Mouse (Mus musculus) forebrain, embryonic 15.5 days (tissue): ENCODE measurements around the gene Plb1. TPM values are rescaled to one million over a fixed set of nuclear protein-coding genes. Genes with fewer than 3 reads are reported as not detected.

Source experiments
- ATAC-seq: fragments of 200-750 bp; cut with Nextera tagmentation; replicated peaks from 2 replicates; pipeline ENCODE4 v1.8.0; 2017; ENCODE audit warnings: mild to moderate bottlenecking, moderate TSS enrichment, moderate library complexity
- H3K27ac ChIP-seq: fragments of 300-500 bp; sonication (generic); replicated peaks from 2 replicates; pipeline ENCODE4 v1.5.1; 2015; ENCODE audit warnings: mild to moderate bottlenecking, inconsistent platforms
- H3K27me3 ChIP-seq: fragments of 300-500 bp; sonication (generic); 2 replicates; pipeline ENCODE4 v1.6.1; 2015; ENCODE audit warnings: inconsistent platforms
- H3K36me3 ChIP-seq: fragments of 300-500 bp; sonication (generic); 2 replicates; pipeline ENCODE4 v1.6.1; 2015; ENCODE audit warnings: mild to moderate bottlenecking, inconsistent platforms
- H3K4me1 ChIP-seq: fragments of 300-500 bp; sonication (generic); 2 replicates; pipeline ENCODE4 v1.6.1; 2015; ENCODE audit warnings: inconsistent platforms
- H3K4me2 ChIP-seq: fragments of 300-500 bp; sonication (generic); replicated peaks from 2 replicates; pipeline ENCODE4 v1.6.1; 2015; ENCODE audit warnings: mild to moderate bottlenecking, inconsistent platforms
- H3K4me3 ChIP-seq: fragments of 300-500 bp; sonication (generic); 2 replicates; pipeline ENCODE4 v1.5.1; 2015; ENCODE audit warnings: mild to moderate bottlenecking, inconsistent platforms
- H3K9ac ChIP-seq: fragments of 300-500 bp; sonication (generic); replicated peaks from 2 replicates; pipeline ENCODE4 v1.6.1; 2015; ENCODE audit warnings: mild to moderate bottlenecking, inconsistent platforms
- H3K9me3 ChIP-seq: fragments of 300-500 bp; sonication (generic); 2 replicates; pipeline ENCODE4 v1.6.1; 2016; ENCODE audit warnings: inconsistent platforms
- WGBS: fragments of 180-500 bp; shearing (Covaris S2); methylation state at CpG from one replicate; pipeline ENCODE4 v1.1.7; 2015; ENCODE audit warnings: mixed read lengths; 5-methylcytosine and 5-hydroxymethylcytosine counted together
- polyA plus RNA-seq: library from polyadenylated mRNA; unstranded; fragments of >200 nt; fragmentation: Nextera tagmentation; extraction: Ambion mirVana; gene quantifications from 2 replicates; pipeline ENCODE4 v1.2.1, GENCODE M21; 2015

Gene Plb1
- polyA plus RNA-seq, 1 experiment from 2014 or later, result not detected

DNA sequence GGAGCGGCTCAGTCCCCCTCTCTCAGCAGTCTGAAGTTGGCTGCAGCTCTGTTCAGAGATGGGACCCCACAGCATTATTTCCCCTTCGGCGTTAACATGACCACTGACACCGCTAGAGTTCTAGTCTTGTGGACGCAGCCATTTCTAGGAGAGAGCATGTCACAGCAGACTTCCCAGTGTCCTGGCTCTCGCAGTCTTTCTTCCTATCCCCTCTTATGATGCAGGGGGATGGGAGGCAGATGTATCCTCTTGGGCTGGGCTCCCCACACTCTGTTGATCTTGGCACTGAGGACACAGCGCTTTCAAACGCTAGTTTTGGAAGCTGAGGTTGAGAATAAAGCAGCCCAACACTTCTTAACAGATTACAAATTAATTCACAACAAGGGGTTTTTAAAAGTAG lies 24.0 kb upstream of the Plb1 start:
- Histone ChIP-seq H3K36me3 (no peaks in the 10 kb centered on the region), H3K4me1 (peaks cover 3% of the 10 kb centered on the region; the same call in 1 of the 2 replicates), H3K27me3 (no peaks in the 10 kb centered on the region), H3K9me3 (no peaks in the 10 kb centered on the region), H3K27ac (no peak overlapping the region), H3K9ac (no peak overlapping the region), H3K4me3 (no peak overlapping the region), H3K4me2 (no peak overlapping the region)
- 80% methylated on average over 8 of the region's 8 CpGs for WGBS
- no peak for ATAC-seq

DNA sequence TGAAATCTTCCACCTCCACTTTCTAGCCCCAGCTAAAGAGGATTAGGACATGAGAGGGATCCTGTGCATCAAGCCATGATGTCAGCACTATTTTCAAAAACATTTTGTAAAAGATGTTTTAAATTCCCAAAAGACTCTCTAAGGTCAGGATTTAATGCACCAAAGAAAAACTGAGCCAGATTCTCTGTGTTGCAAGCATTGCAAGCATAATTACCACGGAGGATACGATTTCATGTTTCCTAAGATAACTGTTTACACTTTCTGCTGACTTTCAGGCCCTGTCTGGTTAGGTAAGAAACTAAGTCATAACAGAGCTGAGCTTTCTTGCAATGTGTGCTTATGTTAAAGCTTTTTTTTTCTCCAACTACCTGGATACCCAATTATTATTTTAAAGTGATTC lies 21.5 kb upstream of the Plb1 start:
- WGBS, result 67% methylated on average over 2 of the region's 2 CpGs
- no peak overlapping the region for H3K9ac ChIP-seq

DNA sequence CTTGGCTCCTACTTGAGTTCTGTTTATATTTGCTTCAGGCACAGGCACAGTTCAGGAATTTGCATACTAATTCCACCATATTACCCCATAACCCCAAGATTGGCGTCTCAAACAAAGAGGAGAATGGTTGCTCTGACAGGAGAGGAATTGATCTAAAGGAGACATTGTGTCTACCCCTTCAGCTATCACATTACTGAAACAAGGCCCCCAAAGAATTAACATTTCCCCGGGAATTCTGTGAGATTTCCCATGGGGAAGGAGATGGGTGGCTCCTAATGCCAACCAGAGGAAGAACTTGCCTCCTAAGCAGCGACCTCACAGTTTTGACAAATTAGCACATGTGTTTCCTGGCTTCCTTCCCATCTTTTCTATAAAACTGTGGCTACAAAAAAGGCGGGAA lies 18.8 kb upstream of the Plb1 start:
- H3K9ac ChIP-seq, result no peak overlapping the region
- no peaks in the 10 kb centered on the region for H3K27me3 ChIP-seq
- WGBS, result 18% methylated on average over 4 of the region's 4 CpGs
- H3K27ac ChIP-seq, result no peak overlapping the region
- no peaks in the 10 kb centered on the region for H3K9me3 ChIP-seq
- H3K4me3 ChIP-seq, result no peak overlapping the region
- H3K4me2 ChIP-seq, result no peak overlapping the region
- no peaks in the 10 kb centered on the region for H3K36me3 ChIP-seq
- peaks cover 3% of the 10 kb centered on the region; the same call in 1 of the 2 replicates for H3K4me1 ChIP-seq
- ATAC-seq, result no peak

More for the DNA sequence above, 21.5 kb upstream of the Plb1 start:
- no peaks in the 10 kb centered on the region for H3K36me3 ChIP-seq
- H3K4me1 ChIP-seq, result peaks cover 3% of the 10 kb centered on the region; the same call in 1 of the 2 replicates
- no peak overlapping the region for H3K27ac ChIP-seq
- H3K4me3 ChIP-seq, result no peak overlapping the region
- no peaks in the 10 kb centered on the region for H3K9me3 ChIP-seq
- no peaks in the 10 kb centered on the region for H3K27me3 ChIP-seq
- no peak for ATAC-seq
- no peak overlapping the region for H3K4me2 ChIP-seq

DNA sequence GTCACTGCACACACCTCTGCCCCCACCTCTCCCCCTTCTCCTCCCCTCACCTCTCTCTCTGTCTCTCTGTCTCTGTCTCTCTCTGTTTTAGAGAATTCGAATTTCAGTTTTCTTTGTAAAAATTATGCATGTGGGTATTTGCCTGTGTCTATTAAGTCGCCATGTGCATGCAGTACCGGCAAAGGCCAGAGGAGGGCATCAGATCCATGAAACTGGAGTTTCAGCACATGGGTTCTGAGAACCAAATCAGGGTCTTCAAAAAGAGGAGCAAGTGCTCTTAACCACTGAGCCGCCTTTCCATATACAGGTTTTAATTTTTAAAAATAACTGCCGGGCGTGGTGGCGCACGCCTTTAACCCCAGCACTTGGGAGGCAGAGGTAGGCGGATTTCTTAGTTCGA lies 17.0 kb upstream of the Plb1 start:
- Histone ChIP-seq H3K4me1 (peaks cover 3% of the 10 kb centered on the region; the same call in 1 of the 2 replicates), H3K36me3 (no peaks in the 10 kb centered on the region), H3K9ac (no peak overlapping the region), H3K4me3 (no peak overlapping the region), H3K9me3 (no peaks in the 10 kb centered on the region), H3K4me2 (no peak overlapping the region), H3K27ac (no peak overlapping the region), H3K27me3 (no peaks in the 10 kb centered on the region)
- 75% methylated on average over 10 of the region's 10 CpGs for WGBS
- ATAC-seq, result no peak

DNA sequence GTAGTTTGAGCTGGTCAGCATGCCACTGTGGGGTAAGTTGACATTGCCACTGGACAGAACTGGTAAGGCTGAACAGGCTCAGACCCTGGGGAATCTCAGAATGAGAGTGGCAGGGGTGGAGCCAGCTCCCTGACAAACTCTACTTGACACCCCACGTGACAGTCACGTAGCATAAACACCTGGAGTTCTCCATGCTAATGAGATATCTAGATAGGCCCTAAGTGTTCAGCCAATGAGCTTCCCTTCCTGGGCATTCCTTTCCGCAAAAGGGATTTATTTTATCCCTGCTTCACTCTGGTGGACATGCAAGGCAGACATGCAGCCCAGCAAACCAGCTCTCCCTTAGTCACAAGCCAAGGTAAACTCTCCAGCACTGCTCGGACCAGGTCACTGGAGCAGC lies 16.0 kb upstream of the Plb1 start:
- H3K4me2 ChIP-seq, result no peak overlapping the region
- no peak overlapping the region for H3K4me3 ChIP-seq
- no peaks in the 10 kb centered on the region for H3K36me3 ChIP-seq
- WGBS, result 71% methylated on average over 4 of the region's 4 CpGs
- no peaks in the 10 kb centered on the region for H3K27me3 ChIP-seq
- no peaks in the 10 kb centered on the region for H3K9me3 ChIP-seq
- no peak overlapping the region for H3K27ac ChIP-seq
- no peak for ATAC-seq
- peaks cover 3% of the 10 kb centered on the region; the same call in 1 of the 2 replicates for H3K4me1 ChIP-seq
- no peak overlapping the region for H3K9ac ChIP-seq

DNA sequence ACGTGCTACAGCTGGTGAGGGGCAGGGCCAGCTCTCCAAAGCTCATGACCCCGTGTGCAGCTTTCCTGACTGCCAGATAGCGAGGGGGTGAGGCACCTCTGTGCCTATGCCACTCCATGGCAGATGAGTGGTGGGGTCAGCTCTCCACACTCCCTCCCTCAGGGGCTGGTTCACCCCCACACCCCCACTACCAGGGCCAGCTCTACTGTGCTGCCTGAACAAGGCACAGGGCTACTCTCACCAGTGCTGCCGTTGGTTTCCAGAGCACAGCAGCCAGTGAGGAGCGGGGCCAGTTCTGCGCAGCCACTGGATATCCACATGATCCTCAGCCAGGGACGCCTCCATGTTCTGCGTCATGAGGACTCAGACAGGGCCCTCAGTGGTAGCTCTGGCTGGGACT lies 15.0 kb upstream of the Plb1 start:
- no peaks in the 10 kb centered on the region for H3K9me3 ChIP-seq
- WGBS, result 88% methylated on average over 8 of the region's 8 CpGs
- no peak for ATAC-seq
- H3K27me3 ChIP-seq, result no peaks in the 10 kb centered on the region
- no peak overlapping the region for H3K4me3 ChIP-seq
- H3K4me1 ChIP-seq, result peaks cover 3% of the 10 kb centered on the region; the same call in 1 of the 2 replicates
- H3K4me2 ChIP-seq, result no peak overlapping the region
- no peaks in the 10 kb centered on the region for H3K36me3 ChIP-seq
- no peak overlapping the region for H3K27ac ChIP-seq
- H3K9ac ChIP-seq, result no peak overlapping the region

DNA sequence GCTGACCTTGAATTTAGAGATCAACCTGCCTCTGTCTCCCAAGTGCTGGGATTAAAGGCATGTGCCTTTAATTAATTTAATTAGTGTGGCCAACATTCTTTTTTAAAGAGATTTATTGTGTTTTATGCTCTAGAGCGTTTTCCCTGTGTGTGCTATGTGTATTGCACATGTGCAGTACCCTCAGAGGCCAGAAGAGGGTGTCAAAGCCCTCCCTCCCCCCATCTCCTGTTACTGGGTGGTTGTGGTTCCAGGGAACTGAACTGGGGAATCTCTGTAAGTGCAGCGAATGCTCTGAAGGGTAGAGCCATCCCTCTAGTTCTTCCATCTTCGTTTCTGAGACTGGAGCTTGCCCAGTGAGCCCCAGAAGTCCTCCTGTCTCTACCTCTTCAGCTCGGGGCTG lies 2.1 kb upstream of the Plb1 start:
- Histone ChIP-seq H3K9me3 (no peaks in the 10 kb centered on the region), H3K4me2 (no peak overlapping the region), H3K27ac (no peak overlapping the region), H3K4me1 (no peaks in the 10 kb centered on the region), H3K4me3 (no peak overlapping the region), H3K36me3 (no peaks in the 10 kb centered on the region), H3K27me3 (no peaks in the 10 kb centered on the region), H3K9ac (no peak overlapping the region)
- WGBS, result 34% methylated on average over 4 of the region's 4 CpGs
- ATAC-seq, result no peak

DNA sequence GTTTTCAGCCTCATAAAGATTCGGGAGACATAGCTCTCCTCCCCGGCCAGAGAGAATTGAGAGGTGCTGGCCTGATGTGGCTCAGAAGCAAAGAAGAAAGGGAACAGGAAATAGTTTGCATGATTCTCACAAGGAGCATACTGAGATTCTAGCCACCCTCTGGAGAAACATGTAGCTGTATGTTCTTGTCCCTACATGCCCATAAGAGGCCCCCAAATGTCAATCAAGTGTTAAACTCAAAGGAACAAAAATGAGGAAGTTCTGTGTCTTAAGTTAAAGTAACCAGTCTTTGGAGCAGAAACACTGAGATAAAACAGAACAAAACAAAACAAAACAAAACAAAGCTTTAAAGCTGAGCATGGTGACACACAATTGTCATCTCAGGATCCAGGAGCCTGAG lies 6.8 kb downstream of the Plb1 start:
- no peak overlapping the region for H3K9ac ChIP-seq
- no peaks in the 10 kb centered on the region for H3K36me3 ChIP-seq
- no peaks in the 10 kb centered on the region for H3K27me3 ChIP-seq
- H3K4me3 ChIP-seq, result no peak overlapping the region
- no peaks in the 10 kb centered on the region for H3K4me1 ChIP-seq
- H3K27ac ChIP-seq, result no peak overlapping the region
- WGBS, result 88% methylated on average over 2 of the region's 2 CpGs
- H3K9me3 ChIP-seq, result no peaks in the 10 kb centered on the region
- no peak for ATAC-seq
- H3K4me2 ChIP-seq, result no peak overlapping the region

DNA sequence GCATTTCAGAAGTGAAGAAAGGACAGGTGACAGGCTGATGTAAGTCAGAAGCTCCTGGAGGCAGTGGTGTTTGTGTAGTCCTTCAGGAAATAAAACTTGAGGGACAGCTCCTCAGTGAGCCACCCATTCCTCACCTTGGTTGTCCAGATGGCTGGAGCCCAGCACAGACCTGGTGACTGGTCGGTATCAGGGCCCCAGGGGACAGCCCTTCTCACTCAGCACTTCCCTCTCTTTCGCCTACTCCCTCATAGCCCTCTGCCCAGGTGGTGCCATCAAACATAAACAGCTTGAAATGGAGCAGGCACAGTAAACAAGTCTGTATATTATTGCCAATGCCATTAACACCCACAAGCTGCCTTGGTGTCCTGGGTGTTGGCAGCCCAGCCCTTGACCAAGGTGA lies 8.2 kb downstream of the Plb1 start:
- Histone ChIP-seq H3K27ac (no peak overlapping the region), H3K4me1 (no peaks in the 10 kb centered on the region), H3K9ac (no peak overlapping the region), H3K4me3 (no peak overlapping the region), H3K9me3 (no peaks in the 10 kb centered on the region), H3K36me3 (no peaks in the 10 kb centered on the region), H3K4me2 (no peak overlapping the region), H3K27me3 (no peaks in the 10 kb centered on the region)
- no peak for ATAC-seq
- 70% methylated on average over 2 of the region's 2 CpGs for WGBS

DNA sequence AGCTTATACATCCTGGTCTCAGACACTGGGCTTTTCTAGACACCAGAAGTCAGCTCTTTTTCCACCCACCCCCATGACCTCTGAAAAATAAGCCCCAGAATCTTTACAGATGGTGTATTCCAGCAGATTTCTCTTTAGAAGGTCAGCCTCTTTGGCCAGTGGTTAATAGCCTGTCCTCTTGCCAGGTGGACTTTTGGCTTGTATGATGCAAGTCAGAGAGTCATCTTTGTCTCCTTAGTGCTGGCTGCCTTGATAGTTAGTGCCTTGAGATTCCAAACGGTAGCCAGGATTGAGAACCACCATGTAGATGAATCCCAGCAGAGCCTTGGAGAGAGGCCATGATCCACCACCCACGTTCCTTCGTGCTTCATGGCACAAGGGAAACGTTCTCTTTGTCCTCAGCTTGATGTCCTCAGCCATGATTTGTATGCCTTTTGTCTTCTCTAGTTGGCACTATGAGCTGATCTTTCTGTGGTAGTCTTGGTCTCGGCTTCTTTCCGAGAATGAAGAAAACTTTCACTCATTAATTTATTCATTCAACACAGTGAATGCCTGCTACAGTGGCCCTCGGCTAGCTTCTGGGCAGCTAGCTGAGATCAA lies 10.9 kb downstream of the Plb1 start:
- no peaks in the 10 kb centered on the region for H3K9me3 ChIP-seq
- no peak for ATAC-seq
- H3K9ac ChIP-seq, result no peak overlapping the region
- H3K27ac ChIP-seq, result no peak overlapping the region
- no peak overlapping the region for H3K4me3 ChIP-seq
- H3K4me1 ChIP-seq, result no peaks in the 10 kb centered on the region
- no peaks in the 10 kb centered on the region for H3K27me3 ChIP-seq
- 34% methylated on average over 7 of the region's 7 CpGs for WGBS
- no peaks in the 10 kb centered on the region for H3K36me3 ChIP-seq
- no peak overlapping the region for H3K4me2 ChIP-seq

DNA sequence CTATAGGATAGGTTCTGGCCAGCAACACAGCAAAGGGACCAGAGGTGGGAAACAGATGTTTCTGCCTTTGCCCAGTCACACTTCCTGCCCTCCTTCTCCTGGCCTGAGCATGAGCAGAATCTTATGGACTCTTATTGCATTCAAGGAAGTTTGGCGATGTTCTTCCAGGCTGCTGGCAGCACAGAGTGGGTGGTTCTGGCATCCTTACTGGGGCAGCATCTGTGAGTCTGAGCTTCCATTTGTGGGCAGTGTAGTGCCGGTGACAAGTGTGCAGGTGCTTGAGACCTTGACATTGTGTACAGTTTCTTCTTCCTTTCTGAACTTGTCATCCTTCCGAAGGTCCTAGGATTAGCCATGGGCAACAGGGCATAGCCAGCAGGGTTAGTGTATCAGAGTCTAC lies 12.9 kb downstream of the Plb1 start:
- Histone ChIP-seq H3K27ac (no peak overlapping the region), H3K9ac (no peak overlapping the region), H3K4me3 (no peak overlapping the region), H3K27me3 (no peaks in the 10 kb centered on the region), H3K36me3 (no peaks in the 10 kb centered on the region), H3K4me1 (no peaks in the 10 kb centered on the region), H3K4me2 (no peak overlapping the region), H3K9me3 (no peaks in the 10 kb centered on the region)
- 93% methylated on average over 3 of the region's 3 CpGs for WGBS
- no peak for ATAC-seq

DNA sequence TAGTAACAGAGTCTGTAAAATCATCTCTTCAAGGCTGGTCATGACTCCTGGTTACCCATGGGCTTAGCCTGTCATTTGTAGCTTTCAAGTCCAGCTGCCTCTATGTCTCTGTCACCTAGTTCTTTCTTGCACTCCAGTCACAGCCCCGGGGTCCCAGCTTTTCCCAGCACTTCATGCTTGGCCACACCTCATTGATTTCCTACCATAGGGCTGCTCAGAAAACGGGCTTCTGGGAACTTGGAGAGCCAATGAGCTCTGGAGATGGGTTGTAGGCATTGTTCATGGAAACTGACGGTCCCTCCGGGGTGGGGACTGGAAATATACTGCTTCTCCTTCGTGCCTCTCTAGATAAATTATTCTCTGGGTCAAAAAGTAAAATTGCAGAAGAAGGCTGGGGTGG lies 28.2 kb downstream of the Plb1 start:
- Histone ChIP-seq H3K4me3 (no peak overlapping the region), H3K4me1 (no peaks in the 10 kb centered on the region), H3K27me3 (no peaks in the 10 kb centered on the region), H3K27ac (no peak overlapping the region), H3K4me2 (no peak overlapping the region), H3K36me3 (no peaks in the 10 kb centered on the region), H3K9me3 (no peaks in the 10 kb centered on the region), H3K9ac (no peak overlapping the region)
- 54% methylated on average over 5 of the region's 5 CpGs for WGBS
- ATAC-seq, result no peak

DNA sequence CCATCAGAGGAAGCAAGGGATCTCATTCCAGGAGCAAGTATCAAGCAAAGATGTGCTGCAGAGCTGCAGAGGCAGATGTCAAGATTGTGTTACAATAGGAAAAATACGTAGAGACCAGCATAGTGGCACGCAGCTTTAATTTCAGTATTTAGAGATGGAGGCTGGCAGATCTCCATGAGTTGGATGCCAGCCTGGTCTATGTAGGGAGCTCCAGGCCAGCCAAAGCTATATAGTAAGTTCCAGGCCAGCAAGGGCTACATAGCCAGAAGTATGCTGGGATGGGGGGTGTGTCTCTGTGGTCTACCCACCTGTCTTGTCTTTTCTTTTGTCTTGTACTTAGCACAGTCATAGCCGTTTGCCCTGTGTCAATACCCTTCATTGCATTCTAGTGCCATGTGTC lies 28.7 kb downstream of the Plb1 start:
- Histone ChIP-seq H3K4me3 (no peak overlapping the region), H3K27me3 (no peaks in the 10 kb centered on the region), H3K4me2 (no peak overlapping the region), H3K9me3 (no peaks in the 10 kb centered on the region), H3K9ac (no peak overlapping the region), H3K27ac (no peak overlapping the region), H3K4me1 (no peaks in the 10 kb centered on the region), H3K36me3 (no peaks in the 10 kb centered on the region)
- WGBS, result 72% methylated on average over 3 of the region's 3 CpGs
- no peak for ATAC-seq
